Mouse (Mus musculus): ENCODE measurements around the gene Aqp1. TPM values are rescaled to one million over a fixed set of nuclear protein-coding genes. Genes with fewer than 3 reads are reported as not detected.
A peak's percentile ranks its signal among the peaks of the same experiment; 100 is the strongest.

Aqp1 gene
- polyA plus RNA-seq, 1 experiment = 21.6 TPM

- peak; percentile 89 for DNase-seq (ENCODE audit: low read depth)
- TF ChIP-seq POLR2A (IDR thresholded peaks at IDR 0.05; ENCODE audit: borderline replicate concordance, extremely low read depth, insufficient read depth, insufficient read length, poor library complexity, severe bottlenecking) (no peak), CTCF (IDR thresholded peaks at IDR 0.05; ENCODE audit: borderline replicate concordance, extremely low read depth, insufficient read depth, insufficient read length) (no peak)
Measured at GRCm38 (mm10) chr6:55332773-55333109, 3.5 kb upstream of the Aqp1 start.

GRCm38 (mm10) chr6:55337242-55337641 lies 1.0 kb downstream of the Aqp1 start:
- no peak for TF ChIP-seq CTCF (IDR thresholded peaks at IDR 0.05; ENCODE audit: borderline replicate concordance, extremely low read depth, insufficient read depth, insufficient read length)
- no peak for TF ChIP-seq POLR2A (IDR thresholded peaks at IDR 0.05; ENCODE audit: borderline replicate concordance, extremely low read depth, insufficient read depth, insufficient read length, poor library complexity, severe bottlenecking)
- no peak for DNase-seq (ENCODE audit: low read depth)

- no peak for DNase-seq (ENCODE audit: low read depth)
- TF ChIP-seq CTCF (IDR thresholded peaks at IDR 0.05; ENCODE audit: borderline replicate concordance, extremely low read depth, insufficient read depth, insufficient read length) (no peak), POLR2A (IDR thresholded peaks at IDR 0.05; ENCODE audit: borderline replicate concordance, extremely low read depth, insufficient read depth, insufficient read length, poor library complexity, severe bottlenecking) (no peak)
Measured at GRCm38 (mm10) chr6:55338077-55338476, 1.8 kb downstream of the Aqp1 start.

GRCm38 (mm10) chr6:55338934-55339825 lies 2.9 kb downstream of the Aqp1 start:
- DNase-seq (ENCODE audit: low read depth) = no peak
- TF ChIP-seq POLR2A (IDR thresholded peaks at IDR 0.05; ENCODE audit: borderline replicate concordance, extremely low read depth, insufficient read depth, insufficient read length, poor library complexity, severe bottlenecking) = no peak
- TF ChIP-seq CTCF (IDR thresholded peaks at IDR 0.05; ENCODE audit: borderline replicate concordance, extremely low read depth, insufficient read depth, insufficient read length) = no peak

- TF ChIP-seq CTCF (IDR thresholded peaks at IDR 0.05; ENCODE audit: borderline replicate concordance, extremely low read depth, insufficient read depth, insufficient read length) (no peak), POLR2A (IDR thresholded peaks at IDR 0.05; ENCODE audit: borderline replicate concordance, extremely low read depth, insufficient read depth, insufficient read length, poor library complexity, severe bottlenecking) (no peak)
- DNase-seq (ENCODE audit: low read depth) = no peak
Measured at GRCm38 (mm10) chr6:55341688-55342087, 5.5 kb downstream of the Aqp1 start.

- TF ChIP-seq CTCF (IDR thresholded peaks at IDR 0.05; ENCODE audit: borderline replicate concordance, extremely low read depth, insufficient read depth, insufficient read length) = no peak
- TF ChIP-seq POLR2A (IDR thresholded peaks at IDR 0.05; ENCODE audit: borderline replicate concordance, extremely low read depth, insufficient read depth, insufficient read length, poor library complexity, severe bottlenecking) = no peak
- DNase-seq (ENCODE audit: low read depth) = peak; percentile 44
Measured at GRCm38 (mm10) chr6:55342328-55342727, 6.1 kb downstream of the Aqp1 start.

GRCm38 (mm10) chr6:55343446-55343845 lies 7.2 kb downstream of the Aqp1 start:
- DNase-seq (ENCODE audit: low read depth) = no peak
- TF ChIP-seq CTCF (IDR thresholded peaks at IDR 0.05; ENCODE audit: borderline replicate concordance, extremely low read depth, insufficient read depth, insufficient read length) = no peak
- TF ChIP-seq POLR2A (IDR thresholded peaks at IDR 0.05; ENCODE audit: borderline replicate concordance, extremely low read depth, insufficient read depth, insufficient read length, poor library complexity, severe bottlenecking) = no peak

GRCm38 (mm10) chr6:55344291-55345016 lies 8.2 kb downstream of the Aqp1 start:
- no peak for DNase-seq (ENCODE audit: low read depth)
- no peak for TF ChIP-seq CTCF (IDR thresholded peaks at IDR 0.05; ENCODE audit: borderline replicate concordance, extremely low read depth, insufficient read depth, insufficient read length)
- TF ChIP-seq POLR2A (IDR thresholded peaks at IDR 0.05; ENCODE audit: borderline replicate concordance, extremely low read depth, insufficient read depth, insufficient read length, poor library complexity, severe bottlenecking) = no peak

GRCm38 (mm10) chr6:55345264-55345663 lies 9.0 kb downstream of the Aqp1 start:
- TF ChIP-seq POLR2A (IDR thresholded peaks at IDR 0.05; ENCODE audit: borderline replicate concordance, extremely low read depth, insufficient read depth, insufficient read length, poor library complexity, severe bottlenecking) (no peak), CTCF (IDR thresholded peaks at IDR 0.05; ENCODE audit: borderline replicate concordance, extremely low read depth, insufficient read depth, insufficient read length) (no peak)
- no peak for DNase-seq (ENCODE audit: low read depth)

- TF ChIP-seq POLR2A (IDR thresholded peaks at IDR 0.05; ENCODE audit: borderline replicate concordance, extremely low read depth, insufficient read depth, insufficient read length, poor library complexity, severe bottlenecking) = no peak
- TF ChIP-seq CTCF (IDR thresholded peaks at IDR 0.05; ENCODE audit: borderline replicate concordance, extremely low read depth, insufficient read depth, insufficient read length) = no peak
- no peak for DNase-seq (ENCODE audit: low read depth)
Measured at GRCm38 (mm10) chr6:55346491-55346890, 10.3 kb downstream of the Aqp1 start.

- no peak for DNase-seq (ENCODE audit: low read depth)
- TF ChIP-seq CTCF (IDR thresholded peaks at IDR 0.05; ENCODE audit: borderline replicate concordance, extremely low read depth, insufficient read depth, insufficient read length) = no peak
- TF ChIP-seq POLR2A (IDR thresholded peaks at IDR 0.05; ENCODE audit: borderline replicate concordance, extremely low read depth, insufficient read depth, insufficient read length, poor library complexity, severe bottlenecking) = no peak
Measured at GRCm38 (mm10) chr6:55347711-55348571, 11.7 kb downstream of the Aqp1 start.

All from brain, embryonic 14.5 days (tissue).